Mouse (Mus musculus) liver, embryonic 15.5 days (tissue): ENCODE measurements around the gene Thsd4. TPM values are rescaled to one million over a fixed set of nuclear protein-coding genes. Genes with fewer than 3 reads are reported as not detected.

Source experiments
- ATAC-seq: fragments of 200-750 bp; cut with Nextera tagmentation; 2 replicates; pipeline ENCODE4 v1.8.0; 2017; ENCODE audit warnings: moderate number of reproducible peaks, mild to moderate bottlenecking, moderate library complexity; ENCODE audit not compliant: insufficient read depth
- H3K27ac ChIP-seq: fragments of 300-500 bp; sonication (generic); replicated peaks from 2 replicates; pipeline ENCODE4 v1.5.1; 2015; ENCODE audit warnings: mild to moderate bottlenecking, inconsistent platforms
- H3K27me3 ChIP-seq: fragments of 300-500 bp; sonication (generic); 2 replicates; pipeline ENCODE4 v1.6.1; 2015; ENCODE audit warnings: mild to moderate bottlenecking, inconsistent platforms
- H3K36me3 ChIP-seq: fragments of 300-500 bp; sonication (generic); replicated peaks from 2 replicates; pipeline ENCODE4 v1.6.1; 2015; ENCODE audit warnings: moderate library complexity, mild to moderate bottlenecking, inconsistent platforms
- H3K4me1 ChIP-seq: fragments of 300-500 bp; sonication (generic); replicated peaks from 2 replicates; pipeline ENCODE4 v1.6.1; 2015; ENCODE audit warnings: inconsistent platforms
- H3K4me2 ChIP-seq: fragments of 300-500 bp; sonication (generic); 2 replicates; pipeline ENCODE4 v1.6.1; 2015; ENCODE audit warnings: moderate library complexity, mild to moderate bottlenecking, inconsistent platforms
- H3K4me3 ChIP-seq: fragments of 300-500 bp; sonication (generic); replicated peaks from 2 replicates; pipeline ENCODE4 v1.5.1; 2015; ENCODE audit warnings: mild to moderate bottlenecking, inconsistent platforms
- H3K9ac ChIP-seq: fragments of 300-500 bp; sonication (generic); 2 replicates; pipeline ENCODE4 v1.6.1; 2015; ENCODE audit warnings: moderate library complexity, mild to moderate bottlenecking, inconsistent platforms
- H3K9me3 ChIP-seq: fragments of 300-500 bp; sonication (generic); replicated peaks from 2 replicates; pipeline ENCODE4 v1.6.1; 2016; ENCODE audit warnings: inconsistent platforms
- WGBS: fragments of 180-500 bp; shearing (Covaris S2); methylation state at CpG from one replicate; pipeline ENCODE4 v1.1.7; 2015; ENCODE audit warnings: mixed read lengths; ENCODE audit not compliant: insufficient replicate concordance; 5-methylcytosine and 5-hydroxymethylcytosine counted together
- polyA plus RNA-seq: library from polyadenylated mRNA; unstranded; fragments of >200 nt; fragmentation: Nextera tagmentation; extraction: Ambion mirVana; gene quantifications from 2 replicates; pipeline ENCODE4 v1.2.1, GENCODE M21; 2015

The Thsd4 gene
- polyA plus RNA-seq, 1 experiment from 2014 or later: 0.73 TPM

DNA sequence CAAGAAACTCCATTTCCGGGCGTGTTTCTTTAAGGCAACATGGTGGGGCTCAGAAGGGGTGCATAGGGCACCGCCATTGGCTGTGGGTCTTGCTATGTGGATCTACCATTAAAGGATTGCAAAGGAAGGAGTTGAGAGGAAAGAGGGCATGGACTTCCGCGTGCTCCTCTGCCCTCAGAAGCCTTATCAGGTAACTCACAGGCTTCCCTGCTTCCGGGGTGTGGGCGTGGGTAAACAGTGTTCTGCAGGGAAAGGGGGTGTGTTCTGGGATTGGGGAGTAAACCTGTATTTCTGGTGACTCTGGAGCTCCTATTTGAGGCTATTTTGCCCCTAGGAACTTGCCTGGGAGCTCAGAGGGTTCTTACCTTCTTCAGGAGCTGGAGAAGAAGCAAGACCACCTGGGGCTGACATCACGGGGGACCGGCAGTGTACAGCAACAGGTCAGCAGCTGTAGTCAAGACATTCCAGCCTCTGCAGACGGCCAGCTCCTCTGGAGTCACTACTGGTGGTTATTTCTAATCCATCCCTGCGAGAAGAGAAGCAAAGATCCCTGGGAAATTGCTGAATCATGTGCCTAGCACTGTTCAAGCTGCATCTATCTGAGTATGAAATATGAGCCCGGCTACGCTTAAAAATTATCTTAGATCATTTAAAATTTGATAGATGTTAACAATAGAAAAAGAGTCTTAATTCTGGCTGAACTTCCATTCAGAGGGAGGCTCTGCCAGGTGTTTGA lies 23.7 kb upstream of the Thsd4 start:
- H3K4me1 ChIP-seq: peaks cover 13% of the 10 kb centered on the region
- no peak overlapping the region for H3K4me3 ChIP-seq
- H3K4me2 ChIP-seq: peak overlapping the region; percentile 38
- no peak overlapping the region for H3K27ac ChIP-seq
- H3K27me3 ChIP-seq: no peaks in the 10 kb centered on the region
- 23% methylated on average over 13 of the region's 13 CpGs for WGBS
- H3K36me3 ChIP-seq: no peaks in the 10 kb centered on the region
- H3K9me3 ChIP-seq: no peaks in the 10 kb centered on the region
- H3K9ac ChIP-seq: no peak overlapping the region
- peak; percentile 54; the same call in 1 of the 2 replicates for ATAC-seq

DNA sequence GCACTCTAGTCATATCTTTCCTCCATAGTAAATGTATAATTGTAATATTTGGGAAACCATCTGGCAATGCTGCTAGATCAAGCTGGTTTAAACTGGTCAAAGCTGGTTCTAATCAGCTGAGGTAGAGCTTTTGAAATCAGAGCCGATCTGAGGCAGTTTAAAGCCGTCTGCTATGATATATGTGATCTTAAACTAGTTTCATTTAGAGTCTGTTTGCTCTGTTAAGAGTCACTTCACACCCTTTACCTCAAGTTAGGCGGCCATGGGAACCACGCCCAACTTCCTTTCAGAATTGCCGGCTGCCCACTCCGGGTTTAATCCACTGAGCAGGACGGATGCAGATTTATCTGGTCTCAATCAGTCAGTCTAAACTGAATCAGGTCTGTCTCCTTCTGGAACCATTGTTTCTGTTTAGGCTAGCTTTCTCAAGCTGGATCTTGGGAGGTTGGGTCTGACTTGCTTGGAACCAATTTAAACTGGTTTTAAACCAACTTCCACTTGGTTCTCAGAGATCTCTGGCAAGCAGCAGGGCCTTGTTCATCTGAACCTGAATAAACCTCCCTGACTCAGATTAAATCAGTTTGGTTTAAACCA lies 21.7 kb upstream of the Thsd4 start:
- 46% methylated on average over 7 of the region's 7 CpGs for WGBS
- H3K4me2 ChIP-seq: no peak overlapping the region
- H3K4me3 ChIP-seq: no peak overlapping the region
- H3K27me3 ChIP-seq: no peaks in the 10 kb centered on the region
- no peak overlapping the region for H3K27ac ChIP-seq
- H3K9ac ChIP-seq: no peak overlapping the region
- H3K4me1 ChIP-seq: peaks cover 13% of the 10 kb centered on the region
- H3K9me3 ChIP-seq: no peaks in the 10 kb centered on the region
- no peaks in the 10 kb centered on the region for H3K36me3 ChIP-seq
- no peak for ATAC-seq

DNA sequence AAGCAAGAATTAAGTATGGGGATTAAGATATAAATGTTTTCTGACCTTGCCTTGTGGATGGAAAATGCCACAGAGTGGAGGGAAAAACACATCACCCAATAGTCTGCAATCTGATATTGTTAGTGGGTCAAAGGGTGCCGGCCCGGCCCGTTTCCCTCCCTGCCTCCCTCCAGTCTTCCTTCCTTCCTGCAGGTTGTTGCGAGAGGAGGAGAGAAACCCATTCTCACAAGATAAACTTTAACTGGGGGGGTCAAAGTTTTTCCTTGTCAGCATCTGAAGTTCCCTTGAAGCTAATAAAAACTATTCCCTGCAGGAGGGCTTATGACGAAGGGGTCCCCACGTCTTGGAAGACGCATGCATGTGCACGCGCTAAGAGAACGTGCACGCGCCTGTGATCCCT lies 8.5 kb upstream of the Thsd4 start:
- no peak for ATAC-seq
- 79% methylated on average over 12 of the region's 12 CpGs for WGBS
- no peaks in the 10 kb centered on the region for H3K36me3 ChIP-seq
- H3K9ac ChIP-seq: no peak overlapping the region
- 0 out of 2 replicates have a peak, but pooled peaks cover 3% of the 10 kb centered on the region for H3K27me3 ChIP-seq
- H3K4me2 ChIP-seq: no peak overlapping the region
- no peak overlapping the region for H3K4me3 ChIP-seq
- H3K9me3 ChIP-seq: no peaks in the 10 kb centered on the region
- no peaks in the 10 kb centered on the region for H3K4me1 ChIP-seq
- H3K27ac ChIP-seq: no peak overlapping the region

- H3K4me3 ChIP-seq: no peak overlapping the region
- H3K27ac ChIP-seq: no peak overlapping the region
- WGBS: 56% methylated on average over 10 of the region's 10 CpGs
- ATAC-seq: no peak
- H3K9me3 ChIP-seq: no peaks in the 10 kb centered on the region
- H3K27me3 ChIP-seq: 0 out of 2 replicates have a peak, but pooled peaks cover 3% of the 10 kb centered on the region
- no peaks in the 10 kb centered on the region for H3K36me3 ChIP-seq
- no peak overlapping the region for H3K9ac ChIP-seq
- no peak overlapping the region for H3K4me2 ChIP-seq
- H3K4me1 ChIP-seq: no peaks in the 10 kb centered on the region
Measured at GRCm38 (mm10) chr9:60529348-60530243, 7.8 kb upstream of the Thsd4 start.

DNA sequence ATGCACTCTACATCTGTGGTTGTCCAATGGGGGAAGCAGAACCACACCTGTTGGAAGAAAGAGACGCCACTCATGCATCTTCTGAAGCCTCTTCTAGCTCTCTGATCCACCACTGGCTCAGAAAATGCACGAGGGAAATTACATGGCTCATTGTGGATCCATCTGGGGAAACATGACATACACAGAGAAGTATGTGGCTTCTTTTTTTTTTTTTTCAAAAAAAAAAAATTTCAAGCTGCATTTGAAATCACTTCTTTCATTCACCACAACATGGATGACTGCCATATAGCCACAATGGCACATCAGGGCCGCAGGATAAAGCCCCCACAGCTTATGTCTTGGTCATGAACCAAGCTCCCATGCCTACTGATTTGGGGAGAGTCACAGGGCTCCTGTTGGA lies 6.4 kb upstream of the Thsd4 start:
- H3K4me2 ChIP-seq: no peak overlapping the region
- H3K4me1 ChIP-seq: no peaks in the 10 kb centered on the region
- H3K27ac ChIP-seq: no peak overlapping the region
- no peaks in the 10 kb centered on the region for H3K36me3 ChIP-seq
- WGBS: 49% methylated on average over 3 of the region's 3 CpGs
- 0 out of 2 replicates have a peak, but pooled peaks cover 6% of the 10 kb centered on the region for H3K27me3 ChIP-seq
- no peak overlapping the region for H3K4me3 ChIP-seq
- no peaks in the 10 kb centered on the region for H3K9me3 ChIP-seq
- H3K9ac ChIP-seq: no peak overlapping the region
- ATAC-seq: no peak

- Histone ChIP-seq H3K36me3 (no peaks in the 10 kb centered on the region), H3K9me3 (no peaks in the 10 kb centered on the region), H3K4me3 (no peak overlapping the region), H3K27me3 (0 out of 2 replicates have a peak, but pooled peaks cover 10% of the 10 kb centered on the region), H3K27ac (no peak overlapping the region), H3K4me2 (no peak overlapping the region), H3K4me1 (no peaks in the 10 kb centered on the region), H3K9ac (no peak overlapping the region)
- no peak for ATAC-seq
- WGBS: 57% methylated on average over 2 of the region's 2 CpGs
Measured at GRCm38 (mm10) chr9:60527836-60528235, 6.0 kb upstream of the Thsd4 start.

GRCm38 (mm10) chr9:60527051-60527450 lies 5.2 kb upstream of the Thsd4 start:
- Histone ChIP-seq H3K36me3 (no peaks in the 10 kb centered on the region), H3K4me3 (no peak overlapping the region), H3K9ac (no peak overlapping the region), H3K4me2 (no peak overlapping the region), H3K27ac (no peak overlapping the region), H3K9me3 (no peaks in the 10 kb centered on the region), H3K4me1 (no peaks in the 10 kb centered on the region), H3K27me3 (peaks cover 18% of the 10 kb centered on the region)
- ATAC-seq: no peak
- 52% methylated on average over 5 of the region's 5 CpGs for WGBS

DNA sequence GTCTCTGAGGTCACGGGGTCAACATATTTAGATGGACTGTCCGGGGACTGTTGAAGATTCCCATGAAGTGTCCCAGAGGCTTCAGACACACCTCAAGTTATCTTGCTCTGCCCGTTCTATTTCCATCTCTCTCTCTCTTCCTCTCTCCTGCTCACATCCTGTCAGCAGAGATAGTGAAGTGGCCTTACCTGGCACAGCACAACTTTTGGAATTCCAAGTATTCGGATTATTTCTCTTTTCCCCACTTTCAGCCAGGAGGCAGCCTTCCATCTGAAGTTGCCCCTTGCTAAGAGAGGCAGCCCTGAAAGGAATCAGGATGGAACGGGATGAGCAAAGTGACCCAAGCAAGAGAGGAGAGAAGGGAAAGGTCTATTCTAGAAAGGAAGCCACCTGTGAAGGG lies 4.3 kb upstream of the Thsd4 start:
- no peak overlapping the region for H3K27ac ChIP-seq
- no peak overlapping the region for H3K4me2 ChIP-seq
- peaks cover 26% of the 10 kb centered on the region for H3K27me3 ChIP-seq
- WGBS: 48% methylated on average over 5 of the region's 5 CpGs
- no peak overlapping the region for H3K9ac ChIP-seq
- H3K4me1 ChIP-seq: no peaks in the 10 kb centered on the region
- no peaks in the 10 kb centered on the region for H3K36me3 ChIP-seq
- H3K4me3 ChIP-seq: no peak overlapping the region
- H3K9me3 ChIP-seq: no peaks in the 10 kb centered on the region
- ATAC-seq: no peak

DNA sequence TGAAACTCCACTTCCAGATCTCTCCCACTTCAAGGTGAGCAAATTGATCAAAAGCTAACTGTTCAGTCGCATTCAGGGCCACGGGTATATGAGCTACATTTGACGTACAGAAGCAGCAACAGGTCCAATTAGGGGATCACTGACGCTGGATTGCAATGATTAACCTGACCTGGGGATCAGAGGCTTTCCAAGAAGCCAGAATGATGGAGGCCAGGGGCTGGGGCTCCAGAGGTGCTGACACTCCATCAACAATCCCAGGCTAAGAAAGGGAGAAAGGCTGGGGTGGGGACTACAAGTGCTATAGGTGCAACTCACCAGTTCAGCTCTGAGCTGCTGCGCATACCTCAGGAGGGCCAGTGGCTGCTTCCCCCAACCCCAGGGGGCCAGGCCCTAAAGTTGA lies 703 bp downstream of the Thsd4 start:
- H3K4me3 ChIP-seq: peak overlapping the region; percentile 56; the same call in 1 of the 2 replicates
- no peaks in the 10 kb centered on the region for H3K4me1 ChIP-seq
- H3K36me3 ChIP-seq: no peaks in the 10 kb centered on the region
- H3K9me3 ChIP-seq: no peaks in the 10 kb centered on the region
- no peak overlapping the region for H3K27ac ChIP-seq
- H3K27me3 ChIP-seq: peaks cover 48% of the 10 kb centered on the region
- peak overlapping the region; percentile 68 for H3K4me2 ChIP-seq
- 39% methylated on average over 5 of the region's 5 CpGs for WGBS
- no peak for ATAC-seq
- H3K9ac ChIP-seq: no peak overlapping the region

DNA sequence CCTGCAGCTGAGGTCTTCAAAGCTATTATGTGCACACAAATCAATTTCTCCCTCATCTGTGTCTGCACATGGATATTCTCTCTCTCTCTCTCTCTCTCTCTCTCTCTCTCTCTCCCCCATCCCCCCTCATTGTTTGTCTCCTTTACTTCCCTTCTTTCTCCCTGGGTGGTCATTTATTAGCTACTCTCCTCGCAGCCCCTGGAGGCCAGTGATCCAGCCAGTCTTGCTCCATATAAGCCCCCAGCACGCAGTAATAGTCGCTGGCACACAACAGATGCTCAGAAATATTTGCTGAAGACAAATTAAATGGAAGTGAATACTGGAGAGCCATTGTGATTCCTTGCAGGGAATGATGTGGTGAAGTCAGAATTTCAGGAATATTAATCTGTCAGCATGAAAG lies 2.2 kb downstream of the Thsd4 start:
- ATAC-seq: no peak
- Histone ChIP-seq H3K4me2 (no peak overlapping the region), H3K27ac (no peak overlapping the region), H3K9me3 (no peaks in the 10 kb centered on the region), H3K4me3 (no peak overlapping the region), H3K4me1 (no peaks in the 10 kb centered on the region), H3K9ac (no peak overlapping the region), H3K27me3 (peaks cover 48% of the 10 kb centered on the region), H3K36me3 (no peaks in the 10 kb centered on the region)
- 30% methylated on average over 3 of the region's 3 CpGs for WGBS

- H3K4me1 ChIP-seq: no peaks in the 10 kb centered on the region
- H3K27me3 ChIP-seq: peaks cover 44% of the 10 kb centered on the region
- no peak overlapping the region for H3K4me3 ChIP-seq
- ATAC-seq: no peak
- no peak overlapping the region for H3K9ac ChIP-seq
- WGBS: 45% methylated on average over 3 of the region's 3 CpGs
- no peak overlapping the region for H3K27ac ChIP-seq
- H3K9me3 ChIP-seq: no peaks in the 10 kb centered on the region
- H3K36me3 ChIP-seq: no peaks in the 10 kb centered on the region
- no peak overlapping the region for H3K4me2 ChIP-seq
Measured at GRCm38 (mm10) chr9:60518216-60518615, 3.6 kb downstream of the Thsd4 start.
